Mouse (Mus musculus) cerebellum, adult 9-10 months (tissue): ENCODE data around the gene Gm21775.
"Not testable (repeated sequence)": the region's sequence is repeated elsewhere in the genome, so short reads cannot be mapped to it uniquely, and the experiment has no call there.

Experiments
- DNase-seq: peaks from one replicate; pipeline ENCODE4 v3.0.0; 2022

Gene Gm21775

GRCm38 (mm10) chrY:10553153-10553552 lies at the start of gene Gm21775:
TSS of gene Gm21775 (plus strand) at chrY:10553453.
- DNase-seq, result not testable (repeated sequence)

GRCm38 (mm10) chrY:10535942-10536341 lies 17.3 kb upstream of the Gm21775 start, which contains the start of gene Gm20737:
TSS of gene Gm20737 (minus strand) at chrY:10536042.
- not testable (repeated sequence) for DNase-seq
